Mouse (Mus musculus): ENCODE data around the gene Auts2. TPM values are rescaled to one million over a fixed set of nuclear protein-coding genes. Genes with fewer than 3 reads are reported as not detected.

Gene Auts2
- total and polyA plus RNA-seq, 2 experiments from 2014 or later = 35.2 to 57.5 TPM

- TF ChIP-seq CTCF (IDR thresholded peaks at IDR 0.05) = no peak
- Histone ChIP-seq H3K27ac (ENCODE audit: low read depth, low read length) (no peak overlapping the region), H3K9ac (replicated peaks; ENCODE audit: low read length, poor library complexity, severe bottlenecking) (no peak overlapping the region), H3K9me3 (ENCODE audit: low read length) (no peaks in the 10 kb centered on the region), H3K4me3 (ENCODE audit: low read depth, low read length) (no peak overlapping the region), H3K4me2 (ENCODE audit: low read depth, low read length, poor library complexity, severe bottlenecking) (no peak overlapping the region), H3K36me3 (ENCODE audit: insufficient read depth, low read length) (no peaks in the 10 kb centered on the region), H3K4me1 (ENCODE audit: insufficient read depth, low read length) (peaks cover 4% of the 10 kb centered on the region; the same call in 1 of the 2 replicates), H3K27me3 (ENCODE audit: insufficient read depth, low read length) (no peaks in the 10 kb centered on the region)
- WGBS = 27% methylated on average over 7 of the region's 7 CpGs
- DNase-seq (ENCODE audit: low spot score) = peak; percentile 73
- ATAC-seq (ENCODE audit: low FRiP score) = no peak
These were observed 594.5 kb downstream of the Auts2 start for GRCm38 (mm10) chr5:131948571-131949151.

DNA sequence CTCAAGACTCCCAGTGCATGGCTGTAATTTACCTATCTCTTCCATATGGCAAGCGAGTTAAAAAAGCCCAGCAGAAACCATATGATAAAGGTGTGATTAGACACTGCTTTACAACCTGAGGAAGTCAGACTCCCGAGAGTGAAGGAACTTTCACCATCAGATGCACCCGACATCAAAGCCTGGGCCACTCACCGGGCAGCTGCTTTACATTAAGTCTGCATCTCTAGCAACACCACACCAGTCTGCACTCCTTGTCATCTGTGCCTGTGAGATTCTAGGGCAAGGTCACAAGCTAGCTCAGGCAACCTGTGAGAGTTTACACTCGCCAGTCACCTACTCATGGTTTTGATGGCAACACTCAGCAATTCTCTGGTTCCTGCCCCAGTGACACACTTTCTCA lies 596.3 kb downstream of the Auts2 start:
- Histone ChIP-seq H3K4me1 (ENCODE audit: insufficient read depth, low read length) (peaks cover 4% of the 10 kb centered on the region; the same call in 1 of the 2 replicates), H3K36me3 (ENCODE audit: insufficient read depth, low read length) (no peaks in the 10 kb centered on the region), H3K9ac (replicated peaks; ENCODE audit: low read length, poor library complexity, severe bottlenecking) (no peak overlapping the region), H3K27ac (ENCODE audit: low read depth, low read length) (no peak overlapping the region), H3K9me3 (ENCODE audit: low read length) (no peaks in the 10 kb centered on the region), H3K4me2 (ENCODE audit: low read depth, low read length, poor library complexity, severe bottlenecking) (no peak overlapping the region), H3K4me3 (ENCODE audit: low read depth, low read length) (no peak overlapping the region), H3K27me3 (ENCODE audit: insufficient read depth, low read length) (no peaks in the 10 kb centered on the region)
- no peak for DNase-seq (ENCODE audit: low spot score)
- no peak for ATAC-seq (ENCODE audit: low FRiP score)
- 84% methylated on average over 5 of the region's 5 CpGs for WGBS
- no peak for TF ChIP-seq CTCF (IDR thresholded peaks at IDR 0.05)

GRCm38 (mm10) chr5:131944761-131945160 lies 598.4 kb downstream of the Auts2 start:
- 23% methylated on average over 2 of the region's 2 CpGs for WGBS
- H3K4me2 ChIP-seq (ENCODE audit: low read depth, low read length, poor library complexity, severe bottlenecking) = no peak overlapping the region
- no peak overlapping the region for H3K4me3 ChIP-seq (ENCODE audit: low read depth, low read length)
- no peak overlapping the region for H3K27ac ChIP-seq (ENCODE audit: low read depth, low read length)
- no peak overlapping the region for H3K9ac ChIP-seq (replicated peaks; ENCODE audit: low read length, poor library complexity, severe bottlenecking)
- H3K9me3 ChIP-seq (ENCODE audit: low read length) = no peaks in the 10 kb centered on the region
- DNase-seq (ENCODE audit: low spot score) (no peak), ATAC-seq (ENCODE audit: low FRiP score) (no peak)
- H3K4me1 ChIP-seq (ENCODE audit: insufficient read depth, low read length) = peaks cover 4% of the 10 kb centered on the region; the same call in 1 of the 2 replicates
- no peaks in the 10 kb centered on the region for H3K27me3 ChIP-seq (ENCODE audit: insufficient read depth, low read length)
- no peak for TF ChIP-seq CTCF (IDR thresholded peaks at IDR 0.05)
- no peaks in the 10 kb centered on the region for H3K36me3 ChIP-seq (ENCODE audit: insufficient read depth, low read length)

GRCm38 (mm10) chr5:131928696-131929095 lies 614.4 kb downstream of the Auts2 start:
- no peak overlapping the region for H3K27ac ChIP-seq (ENCODE audit: low read depth, low read length)

DNA sequence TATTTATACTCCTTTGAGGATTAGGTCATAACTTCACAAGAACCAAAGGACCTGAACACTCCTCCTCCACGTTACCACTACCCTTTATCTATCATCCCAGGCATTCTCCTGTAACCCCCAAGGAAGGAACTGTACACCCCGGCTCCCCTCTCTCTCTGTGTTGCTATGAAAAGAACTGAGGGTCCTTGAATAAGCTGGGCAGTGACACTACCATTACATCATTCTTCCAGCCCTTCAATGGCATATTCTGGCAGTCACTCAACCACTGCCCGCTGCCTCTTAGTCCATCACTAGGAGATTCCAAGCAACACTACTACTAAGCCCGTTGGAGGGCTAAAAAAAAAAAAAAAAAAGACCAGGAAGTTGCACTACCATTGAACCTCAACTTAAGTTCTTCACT lies 620.4 kb downstream of the Auts2 start:
- DNase-seq (ENCODE audit: low spot score) (no peak), ATAC-seq (ENCODE audit: low FRiP score) (no peak)
- H3K4me2 ChIP-seq (ENCODE audit: low read depth, low read length, poor library complexity, severe bottlenecking) = no peak overlapping the region
- no peak for TF ChIP-seq CTCF (IDR thresholded peaks at IDR 0.05)
- H3K36me3 ChIP-seq (ENCODE audit: insufficient read depth, low read length) = no peaks in the 10 kb centered on the region
- no peak overlapping the region for H3K27ac ChIP-seq (ENCODE audit: low read depth, low read length)
- no peak overlapping the region for H3K4me3 ChIP-seq (ENCODE audit: low read depth, low read length)
- H3K9me3 ChIP-seq (ENCODE audit: low read length) = no peaks in the 10 kb centered on the region
- no peaks in the 10 kb centered on the region for H3K27me3 ChIP-seq (ENCODE audit: insufficient read depth, low read length)
- H3K4me1 ChIP-seq (ENCODE audit: insufficient read depth, low read length) = peaks cover 6% of the 10 kb centered on the region
- no peak overlapping the region for H3K9ac ChIP-seq (replicated peaks; ENCODE audit: low read length, poor library complexity, severe bottlenecking)
- WGBS = 72% methylated on average over 4 of the region's 4 CpGs

More at GRCm38 (mm10) chr5:131928696-131929095, 614.4 kb downstream of the Auts2 start:
- no peaks in the 10 kb centered on the region for H3K27me3 ChIP-seq (ENCODE audit: insufficient read depth, low read length)
- H3K9ac ChIP-seq (replicated peaks; ENCODE audit: low read length, poor library complexity, severe bottlenecking) = no peak overlapping the region
- no peaks in the 10 kb centered on the region for H3K36me3 ChIP-seq (ENCODE audit: insufficient read depth, low read length)
- WGBS = 61% methylated on average over 7 of the region's 7 CpGs
- H3K9me3 ChIP-seq (ENCODE audit: low read length) = no peaks in the 10 kb centered on the region
- no peak overlapping the region for H3K4me2 ChIP-seq (ENCODE audit: low read depth, low read length, poor library complexity, severe bottlenecking)
- H3K4me3 ChIP-seq (ENCODE audit: low read depth, low read length) = no peak overlapping the region
- no peak for ATAC-seq (ENCODE audit: low FRiP score)
- peak; percentile 19 for DNase-seq (ENCODE audit: low spot score)
- no peak for TF ChIP-seq CTCF (IDR thresholded peaks at IDR 0.05)
- no peaks in the 10 kb centered on the region for H3K4me1 ChIP-seq (ENCODE audit: insufficient read depth, low read length)

DNA sequence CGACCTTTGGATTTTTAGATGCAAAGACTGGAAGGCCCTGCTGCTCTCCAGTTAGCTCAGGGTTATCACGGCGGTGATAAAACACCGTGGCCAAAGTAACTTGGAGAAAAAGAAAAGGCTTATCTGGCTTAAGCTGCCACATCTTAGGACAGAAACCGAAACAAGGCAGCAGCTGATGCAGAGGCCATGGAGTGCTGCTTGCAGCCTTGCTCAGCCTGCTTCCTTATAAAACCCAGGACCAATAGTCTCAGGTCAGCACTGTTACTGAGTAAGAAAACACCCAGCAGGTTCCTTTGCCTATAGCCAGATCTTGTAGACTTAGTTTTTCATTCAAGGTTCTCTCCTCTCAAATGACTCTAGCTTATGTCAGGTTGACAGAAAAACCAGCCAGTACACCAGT lies 621.0 kb downstream of the Auts2 start:
- no peak for DNase-seq (ENCODE audit: low spot score)
- Histone ChIP-seq H3K27me3 (ENCODE audit: insufficient read depth, low read length) (no peaks in the 10 kb centered on the region), H3K4me1 (ENCODE audit: insufficient read depth, low read length) (peaks cover 11% of the 10 kb centered on the region), H3K36me3 (ENCODE audit: insufficient read depth, low read length) (no peaks in the 10 kb centered on the region), H3K9ac (replicated peaks; ENCODE audit: low read length, poor library complexity, severe bottlenecking) (no peak overlapping the region), H3K9me3 (ENCODE audit: low read length) (no peaks in the 10 kb centered on the region), H3K4me2 (ENCODE audit: low read depth, low read length, poor library complexity, severe bottlenecking) (no peak overlapping the region), H3K27ac (ENCODE audit: low read depth, low read length) (no peak overlapping the region), H3K4me3 (ENCODE audit: low read depth, low read length) (no peak overlapping the region)
- no peak for TF ChIP-seq CTCF (IDR thresholded peaks at IDR 0.05)
- ATAC-seq (ENCODE audit: low FRiP score) = no peak
- WGBS = 45% methylated on average over 5 of the region's 5 CpGs

Measured in midbrain, postnatal 0 days (tissue).